In genomic region chr1:35702585-35702984, GRCm38 (mm10) we compare ENCODE assay signal across 23 mouse cellular contexts.
"Had no signal": no experiment of that assay in that cellular context is flagged by ENCODE, and none has a peak within 500 bp of the region (broad histone marks: within the 10 kb centered on the region; RNA-seq: fewer than 3 reads in every experiment).

No protein-coding gene starts in this region.

- H3K4me2 ChIP-seq: liver, embryonic 15.5 days; lung, embryonic 15.5 days; midbrain, embryonic 11.5 days; midbrain, embryonic 13.5 days; midbrain, embryonic 15.5 days; neural tube, embryonic 13.5 days; neural tube, embryonic 15.5 days had no signal

- DNase-seq: liver, postnatal 0 days; lung, adult 2 months; lung, postnatal 14 days; lung, postnatal 36 days; retina, postnatal 1 day; right cerebral cortex, adult 18-20 months; right cerebral cortex, postnatal 25 days; right cerebral cortex, postnatal 4 days; spleen, adult 18-20 months; thymus, adult 18-20 months; thymus, postnatal 14 days; thymus, postnatal 36 days had no signal

- ATAC-seq: liver, postnatal 0 days; lung, postnatal 0 days; midbrain, embryonic 13.5 days; midbrain, embryonic 15.5 days had no signal

- H3K4me3 ChIP-seq: liver, embryonic 15.5 days; lung, embryonic 15.5 days; megakaryocyte, embryonic 14.5 days; midbrain, embryonic 13.5 days; midbrain, embryonic 15.5 days; myocyte; neural tube, embryonic 13.5 days; neural tube, embryonic 15.5 days had no signal

- H3K9me3 ChIP-seq: liver, embryonic 15.5 days; lung, embryonic 15.5 days; midbrain, embryonic 13.5 days; midbrain, embryonic 15.5 days; neural tube, embryonic 13.5 days; neural tube, embryonic 15.5 days had no signal

- H3K27me3 ChIP-seq: liver, embryonic 15.5 days; lung, embryonic 15.5 days; midbrain, embryonic 13.5 days; midbrain, embryonic 15.5 days; neural tube, embryonic 13.5 days; neural tube, embryonic 15.5 days had no signal

- H3K27ac ChIP-seq: liver, embryonic 15.5 days; lung, embryonic 15.5 days; macrophage; midbrain, embryonic 13.5 days; midbrain, embryonic 15.5 days; neural tube, embryonic 13.5 days; neural tube, embryonic 15.5 days had no signal

- H3K36me3 ChIP-seq: liver, embryonic 15.5 days; lung, embryonic 15.5 days; midbrain, embryonic 13.5 days; midbrain, embryonic 15.5 days; neural tube, embryonic 13.5 days; neural tube, embryonic 15.5 days had no signal

- H3K4me1 ChIP-seq: liver, embryonic 15.5 days; lung, embryonic 15.5 days; megakaryocyte, embryonic 14.5 days had no signal

- H3K9ac ChIP-seq: liver, embryonic 15.5 days; liver, postnatal 0 days; lung, embryonic 15.5 days; midbrain, embryonic 13.5 days; midbrain, embryonic 15.5 days; neural tube, embryonic 13.5 days; neural tube, embryonic 15.5 days had no signal
